Mouse (Mus musculus): ENCODE results near the gene Ctbp2. TPM values are rescaled to one million over a fixed set of nuclear protein-coding genes. Genes with fewer than 3 reads are reported as not detected.

Ctbp2 gene
- polyA plus RNA-seq, 1 experiment from 2014 or later, result 45.6 TPM

DNA sequence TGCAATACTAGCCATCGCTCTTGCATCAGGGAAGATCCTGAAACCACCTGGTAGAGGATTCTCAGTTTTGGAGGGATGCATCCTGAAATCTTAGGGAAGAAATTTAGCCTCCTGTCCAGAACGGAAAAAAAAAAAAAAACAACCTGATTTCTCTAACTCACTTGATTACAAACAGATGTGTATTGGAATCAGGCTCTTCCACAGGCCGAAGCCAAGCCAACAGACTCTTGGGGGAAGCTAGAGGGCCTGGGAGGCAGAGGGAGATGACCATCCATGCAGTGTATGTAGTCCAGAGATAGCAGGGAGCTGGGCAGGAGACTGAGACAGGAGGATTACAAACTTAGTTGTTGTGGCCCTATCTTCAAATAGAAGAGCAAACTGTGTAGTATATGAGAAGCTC lies 30.0 kb downstream of the Ctbp2 start:
- H3K9me3 ChIP-seq (ENCODE audit: low read length), result no peaks in the 10 kb centered on the region
- no peaks in the 10 kb centered on the region for H3K27me3 ChIP-seq (replicated peaks; ENCODE audit: insufficient read depth, low read length)
- H3K4me3 ChIP-seq (ENCODE audit: low read depth, low read length), result no peak overlapping the region
- H3K4me2 ChIP-seq (replicated peaks; ENCODE audit: low read depth, low read length), result no peak overlapping the region
- WGBS, result 73% methylated on average over 3 of the region's 3 CpGs
- ATAC-seq (no peak), DNase-seq (ENCODE audit: low spot score) (no peak)
- H3K27ac ChIP-seq (ENCODE audit: low read length), result no peak overlapping the region
- peaks cover 21% of the 10 kb centered on the region for H3K4me1 ChIP-seq (ENCODE audit: insufficient read depth, low read depth, low read length)
- no peak for TF ChIP-seq EP300 (IDR thresholded peaks at IDR 0.05)
- no peak for TF ChIP-seq CTCF (IDR thresholded peaks at IDR 0.05)
- no peak overlapping the region for H3K9ac ChIP-seq (replicated peaks; ENCODE audit: low read depth)
- no peaks in the 10 kb centered on the region; the same call in 1 of the 2 replicates for H3K36me3 ChIP-seq (ENCODE audit: insufficient read depth, low read length)

DNA sequence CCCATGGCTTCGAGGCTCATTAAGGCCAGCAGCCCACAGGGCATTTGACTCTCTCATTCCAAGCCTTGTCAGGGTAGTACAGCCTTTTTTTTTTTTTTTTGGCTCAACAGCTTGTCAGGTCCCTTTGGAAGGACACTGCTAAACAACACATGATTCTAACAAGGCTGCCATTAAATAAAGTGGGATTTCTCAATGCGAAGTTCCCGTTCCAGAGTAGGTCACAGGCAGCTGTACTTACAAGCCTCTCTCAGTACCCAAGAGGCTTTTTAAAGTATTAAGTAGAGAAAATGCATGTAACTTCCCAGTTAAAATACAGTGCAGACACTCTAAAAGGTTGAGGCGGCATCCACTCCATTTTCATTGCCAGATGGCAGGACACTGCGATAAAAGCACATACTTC lies 30.4 kb downstream of the Ctbp2 start:
- TF ChIP-seq CTCF (IDR thresholded peaks at IDR 0.05) (no peak), EP300 (IDR thresholded peaks at IDR 0.05) (no peak)
- 61% methylated on average over 5 of the region's 5 CpGs for WGBS

DNA sequence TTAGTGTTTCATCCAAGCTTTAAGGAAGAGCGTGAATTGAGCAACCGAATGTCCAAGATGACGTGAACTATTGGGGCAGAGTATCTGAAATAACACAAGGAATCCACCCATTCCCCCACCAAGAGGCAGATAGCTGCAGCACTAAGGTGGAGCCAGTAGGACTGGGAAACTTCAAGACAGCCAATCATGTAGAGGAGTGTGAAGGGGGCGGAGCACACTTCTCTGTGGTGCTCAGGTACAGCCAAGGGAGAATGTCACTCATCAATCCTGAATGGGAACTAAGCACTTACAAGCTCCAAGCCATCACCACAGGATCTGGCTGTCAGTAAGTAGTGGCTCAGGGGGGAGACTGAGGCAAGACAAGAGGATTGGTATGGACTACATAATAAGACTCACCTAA lies 33.5 kb downstream of the Ctbp2 start:
- no peak for TF ChIP-seq EP300 (IDR thresholded peaks at IDR 0.05)
- no peak for TF ChIP-seq CTCF (IDR thresholded peaks at IDR 0.05)
- peak; percentile 51 for DNase-seq (ENCODE audit: low spot score)
- Histone ChIP-seq H3K9me3 (ENCODE audit: low read length) (no peaks in the 10 kb centered on the region), H3K4me2 (replicated peaks; ENCODE audit: low read depth, low read length) (no peak overlapping the region), H3K4me1 (ENCODE audit: insufficient read depth, low read depth, low read length) (peaks cover 24% of the 10 kb centered on the region), H3K9ac (replicated peaks; ENCODE audit: low read depth) (no peak overlapping the region), H3K27ac (ENCODE audit: low read length) (no peak overlapping the region), H3K4me3 (ENCODE audit: low read depth, low read length) (no peak overlapping the region), H3K36me3 (ENCODE audit: insufficient read depth, low read length) (no peaks in the 10 kb centered on the region; the same call in 1 of the 2 replicates), H3K27me3 (replicated peaks; ENCODE audit: insufficient read depth, low read length) (no peaks in the 10 kb centered on the region)
- WGBS, result 76% methylated on average over 4 of the region's 4 CpGs
- no peak for ATAC-seq

More for the DNA sequence above, 30.4 kb downstream of the Ctbp2 start:
- peak; percentile 16; the same call in 1 of the 2 replicates for ATAC-seq
- Histone ChIP-seq H3K9ac (replicated peaks; ENCODE audit: low read depth) (no peak overlapping the region), H3K4me3 (ENCODE audit: low read depth, low read length) (no peak overlapping the region), H3K4me2 (replicated peaks; ENCODE audit: low read depth, low read length) (no peak overlapping the region), H3K4me1 (ENCODE audit: insufficient read depth, low read depth, low read length) (peaks cover 17% of the 10 kb centered on the region), H3K36me3 (ENCODE audit: insufficient read depth, low read length) (no peaks in the 10 kb centered on the region; the same call in 1 of the 2 replicates), H3K27me3 (replicated peaks; ENCODE audit: insufficient read depth, low read length) (no peaks in the 10 kb centered on the region), H3K9me3 (ENCODE audit: low read length) (no peaks in the 10 kb centered on the region), H3K27ac (ENCODE audit: low read length) (no peak overlapping the region)
- DNase-seq (ENCODE audit: low spot score), result peak; percentile 32

DNA sequence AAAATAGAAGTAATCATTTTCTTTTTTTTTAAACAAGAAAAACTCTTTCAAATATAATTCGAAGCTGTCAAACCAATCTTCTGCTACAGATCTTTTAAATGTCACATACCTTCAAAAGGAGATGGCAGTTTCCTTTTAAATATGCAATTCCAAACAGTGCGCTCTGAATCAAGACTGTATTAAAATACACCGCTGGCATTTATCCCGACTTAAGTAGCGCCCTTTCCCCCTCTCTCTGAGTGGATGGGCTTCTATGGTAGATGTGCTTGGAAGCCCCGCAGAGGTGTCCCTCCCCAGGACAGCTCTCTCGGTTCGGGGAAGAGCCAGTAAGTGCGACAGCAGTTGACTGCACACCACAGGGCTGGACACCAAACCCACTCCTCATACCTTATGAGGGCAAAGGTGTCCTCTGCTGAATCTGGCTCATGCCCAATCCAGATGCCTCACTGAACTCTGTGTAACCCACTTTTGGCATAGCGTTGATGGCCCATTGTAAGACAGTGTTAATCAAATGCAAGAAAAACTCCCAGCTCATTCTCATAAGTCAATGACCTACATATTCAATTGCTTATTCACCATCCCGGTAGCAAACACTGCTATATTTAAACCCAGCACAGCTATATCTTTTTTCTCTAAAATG lies 34.4 kb downstream of the Ctbp2 start:
- Histone ChIP-seq H3K27me3 (replicated peaks; ENCODE audit: insufficient read depth, low read length) (no peaks in the 10 kb centered on the region), H3K4me3 (ENCODE audit: low read depth, low read length) (no peak overlapping the region), H3K27ac (ENCODE audit: low read length) (no peak overlapping the region), H3K4me2 (replicated peaks; ENCODE audit: low read depth, low read length) (no peak overlapping the region), H3K4me1 (ENCODE audit: insufficient read depth, low read depth, low read length) (peaks cover 24% of the 10 kb centered on the region), H3K36me3 (ENCODE audit: insufficient read depth, low read length) (no peaks in the 10 kb centered on the region; the same call in 1 of the 2 replicates), H3K9me3 (ENCODE audit: low read length) (no peaks in the 10 kb centered on the region), H3K9ac (replicated peaks; ENCODE audit: low read depth) (no peak overlapping the region)
- TF ChIP-seq CTCF (IDR thresholded peaks at IDR 0.05) (no peak), EP300 (IDR thresholded peaks at IDR 0.05) (no peak)
- ATAC-seq (no peak), DNase-seq (ENCODE audit: low spot score) (no peak)
- WGBS, result 73% methylated on average over 11 of the region's 11 CpGs

DNA sequence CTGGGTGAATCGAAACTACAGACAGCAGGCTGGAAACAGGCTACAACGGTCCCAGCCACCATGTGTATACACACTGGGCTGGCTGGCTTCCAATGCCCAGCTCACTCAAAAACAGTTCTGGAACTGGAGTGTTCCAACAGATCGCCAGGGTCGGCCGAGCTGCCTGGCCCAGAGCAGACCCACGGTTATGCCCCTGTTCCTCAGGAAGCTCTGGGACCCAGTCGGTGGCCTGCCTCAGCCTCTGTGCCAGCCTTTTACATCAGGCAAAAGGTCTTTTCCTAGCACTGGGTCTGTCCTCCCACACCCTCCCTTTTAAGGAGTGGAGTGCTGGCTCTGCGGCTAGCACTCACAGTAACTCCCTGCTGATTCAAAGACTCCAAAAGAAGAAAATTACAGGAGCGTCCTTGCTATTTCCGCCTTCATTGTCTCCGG lies 35.3 kb downstream of the Ctbp2 start:
- WGBS, result 6% methylated on average over 11 of the region's 11 CpGs
- ATAC-seq, result peak; percentile 86

DNA sequence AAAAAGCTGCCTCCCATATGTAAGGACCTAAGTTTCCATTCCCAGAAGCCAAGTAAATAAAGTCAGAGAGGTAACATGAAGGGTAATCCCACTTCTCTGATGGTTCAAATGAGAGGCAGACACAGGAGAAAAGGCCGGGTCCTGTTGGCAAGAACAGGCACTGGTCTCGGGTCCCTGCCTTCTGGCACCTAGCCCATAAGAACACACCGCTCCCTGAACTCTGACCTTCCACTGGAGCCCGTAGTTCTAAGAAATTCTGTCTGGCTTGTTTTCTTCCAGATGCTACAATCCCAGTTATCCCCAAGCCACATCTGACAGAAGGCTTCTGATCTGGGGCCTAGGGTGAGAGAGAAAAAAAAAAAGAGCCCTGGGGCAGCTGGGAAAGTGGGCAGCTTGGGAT lies 35.7 kb downstream of the Ctbp2 start:
- WGBS, result 18% methylated on average over 4 of the region's 4 CpGs

More for the DNA sequence above, 35.3 kb downstream of the Ctbp2 start:
- Histone ChIP-seq H3K4me2 (replicated peaks; ENCODE audit: low read depth, low read length) (peak overlapping the region; percentile 48), H3K36me3 (ENCODE audit: insufficient read depth, low read length) (no peaks in the 10 kb centered on the region; the same call in 1 of the 2 replicates), H3K4me1 (ENCODE audit: insufficient read depth, low read depth, low read length) (peaks cover 24% of the 10 kb centered on the region), H3K27ac (ENCODE audit: low read length) (peak overlapping the region; percentile 87), H3K4me3 (ENCODE audit: low read depth, low read length) (0 out of 2 replicates have a peak overlapping the region, but pooled peaks have one; percentile 4), H3K9me3 (ENCODE audit: low read length) (no peaks in the 10 kb centered on the region), H3K27me3 (replicated peaks; ENCODE audit: insufficient read depth, low read length) (no peaks in the 10 kb centered on the region), H3K9ac (replicated peaks; ENCODE audit: low read depth) (0 out of 2 replicates have a peak overlapping the region, but pooled peaks have one; percentile 26)
- no peak for TF ChIP-seq CTCF (IDR thresholded peaks at IDR 0.05)
- TF ChIP-seq EP300 (IDR thresholded peaks at IDR 0.05), result no peak
- DNase-seq (ENCODE audit: low spot score), result peak; percentile 86

More for the DNA sequence above, 35.7 kb downstream of the Ctbp2 start:
- H3K4me1 ChIP-seq (ENCODE audit: insufficient read depth, low read depth, low read length), result peaks cover 24% of the 10 kb centered on the region
- DNase-seq (ENCODE audit: low spot score) (peak; percentile 25), ATAC-seq (0 out of 2 replicates have a peak, but pooled peaks have one; percentile 3)
- H3K27me3 ChIP-seq (replicated peaks; ENCODE audit: insufficient read depth, low read length), result no peaks in the 10 kb centered on the region
- no peaks in the 10 kb centered on the region for H3K9me3 ChIP-seq (ENCODE audit: low read length)
- H3K4me3 ChIP-seq (ENCODE audit: low read depth, low read length), result no peak overlapping the region
- H3K9ac ChIP-seq (replicated peaks; ENCODE audit: low read depth), result 0 out of 2 replicates have a peak overlapping the region, but pooled peaks have one; percentile 26
- TF ChIP-seq CTCF (IDR thresholded peaks at IDR 0.05), result no peak
- no peak for TF ChIP-seq EP300 (IDR thresholded peaks at IDR 0.05)
- H3K27ac ChIP-seq (ENCODE audit: low read length), result peak overlapping the region; percentile 87
- H3K4me2 ChIP-seq (replicated peaks; ENCODE audit: low read depth, low read length), result peak overlapping the region; percentile 48
- H3K36me3 ChIP-seq (ENCODE audit: insufficient read depth, low read length), result no peaks in the 10 kb centered on the region; the same call in 1 of the 2 replicates
